Mouse (Mus musculus) testis, postnatal 14 days (tissue): ENCODE data around the gene Ogfod1.

ENCODE experiments used
- DNase-seq: peaks from one replicate; pipeline ENCODE4 v3.0.0; 2021; ENCODE audit warnings: low spot score

Gene Ogfod1

GRCm38 (mm10) chr8:94068793-94069192 is 31.8 kb downstream of the Ogfod1 start:
- DNase-seq, result no peak

GRCm38 (mm10) chr8:94076461-94077192 is 39.6 kb downstream of the Ogfod1 start:
- DNase-seq, result no peak

GRCm38 (mm10) chr8:94087964-94088363 is 51.0 kb downstream of the Ogfod1 start:
- DNase-seq, result no peak

- no peak for DNase-seq
Measured at GRCm38 (mm10) chr8:94089715-94090114, 52.7 kb downstream of the Ogfod1 start.

GRCm38 (mm10) chr8:94092848-94093247 is 55.9 kb downstream of the Ogfod1 start:
- DNase-seq, result no peak

GRCm38 (mm10) chr8:94094281-94094680 is 57.3 kb downstream of the Ogfod1 start:
- no peak for DNase-seq

GRCm38 (mm10) chr8:94098081-94098974 is 61.3 kb downstream of the Ogfod1 start, which contains the start of gene Bbs2:
Gene Bbs2 (minus strand): TSS chr8:94098928.
- DNase-seq, result peak; percentile 99

- no peak for DNase-seq
Measured at GRCm38 (mm10) chr8:94098996-94099395, 62.0 kb downstream of the Ogfod1 start.

- no peak for DNase-seq
Measured at GRCm38 (mm10) chr8:94104146-94104545, 67.1 kb downstream of the Ogfod1 start.

GRCm38 (mm10) chr8:94107871-94108270 is 70.9 kb downstream of the Ogfod1 start:
- peak; percentile 35 for DNase-seq

- DNase-seq, result no peak
Measured at GRCm38 (mm10) chr8:94109396-94109795, 72.4 kb downstream of the Ogfod1 start.

- no peak for DNase-seq
Measured at GRCm38 (mm10) chr8:94109835-94110234, 72.8 kb downstream of the Ogfod1 start.

GRCm38 (mm10) chr8:94110526-94111177 is 73.7 kb downstream of the Ogfod1 start:
- DNase-seq, result no peak

GRCm38 (mm10) chr8:94113435-94113834 is 76.4 kb downstream of the Ogfod1 start:
- no peak for DNase-seq

- no peak for DNase-seq
Measured at GRCm38 (mm10) chr8:94113972-94114371, 77.0 kb downstream of the Ogfod1 start.
